Mouse (Mus musculus): ENCODE data around the gene Il17rc. TPM values are rescaled to one million over a fixed set of nuclear protein-coding genes. Genes with fewer than 3 reads are reported as not detected.

The Il17rc gene
- total RNA-seq, 2 experiments from 2014 or later, result 4.1 to 4.2 TPM

Small RNAs within 50 kb of the gene (microRNA-seq; reads per million reads assigned to microRNA genes)
- gene Gm23365 (0 reads per million in 2 experiments), gene Gm24387 (0 to 0.74 reads per million in 2 experiments)

Other genes with a start within 250 kb of the Il17rc start
- gene Mtmr14, start 233.6 kb upstream of the Il17rc start, total RNA-seq (2021), result 10 to 100 TPM; 12.6 to 13.3 TPM
- 10 to 100 TPM; 15.9 to 18.5 TPM for gene Cpne9, start 189.1 kb upstream of the Il17rc start, total RNA-seq (2021)
- 10 to 100 TPM; 37.7 to 37.8 TPM for gene Brpf1, start 164.3 kb upstream of the Il17rc start, total RNA-seq (2021)
- 1 to 10 TPM; 6.8 to 7.9 TPM for gene Ogg1, start 144.5 kb upstream of the Il17rc start, total RNA-seq (2021)
- gene Camk1, start 127.4 kb upstream of the Il17rc start, total RNA-seq (2021), result 10 to 100 TPM; 51.8 to 53.2 TPM
- 10 to 100 TPM; 47.3 to 51.0 TPM for gene Tada3, start 93.5 kb upstream of the Il17rc start, total RNA-seq (2021)
- 100 to 1,000 TPM; 302 to 314 TPM for gene Arpc4, start 93.3 kb upstream of the Il17rc start, total RNA-seq (2021)
- 10 to 100 TPM; 14.8 to 17.6 TPM for gene Ttll3, start 82.2 kb upstream of the Il17rc start, total RNA-seq (2021)
- 10 to 100 TPM; 28.6 to 30.3 TPM for gene Rpusd3, start 52.1 kb upstream of the Il17rc start, total RNA-seq (2021)
- gene Cidec, start 35.7 kb upstream of the Il17rc start, total RNA-seq (2021), result not detected
- gene Jagn1, start 28.9 kb upstream of the Il17rc start, total RNA-seq (2021), result 10 to 100 TPM; 40.7 to 47.7 TPM
- under 1 TPM in 1 of 2 experiments, not detected in 1; 0.18 TPM for gene Il17re, start 12.9 kb upstream of the Il17rc start, total RNA-seq (2021)
- 100 to 1,000 TPM; 106 to 111 TPM for gene Creld1, start 11.9 kb downstream of the Il17rc start, total RNA-seq (2021)
- 10 to 100 TPM; 50.5 to 55.0 TPM for gene Prrt3, start 30.5 kb downstream of the Il17rc start, total RNA-seq (2021)
- 10 to 100 TPM; 77.4 to 78.1 TPM for gene Emc3, start 60.2 kb downstream of the Il17rc start, total RNA-seq (2021)
- 1 to 10 TPM; 1.7 to 2.7 TPM for gene Fancd2, start 60.3 kb downstream of the Il17rc start, total RNA-seq (2021)
- gene Fancd2os, start 129.3 kb downstream of the Il17rc start, total RNA-seq (2021), result under 1 TPM; 0.27 to 0.41 TPM
- 100 to 1,000 TPM; 221 to 222 TPM for gene Brk1, start 133.3 kb downstream of the Il17rc start, total RNA-seq (2021)
- gene Vhl, start 152.5 kb downstream of the Il17rc start, total RNA-seq (2021), result 10 to 100 TPM; 44.3 to 48.5 TPM
- 10 to 100 TPM; 21.1 to 27.2 TPM for gene Irak2, start 167.0 kb downstream of the Il17rc start, total RNA-seq (2021)
- 10 to 100 TPM; 54.4 to 60.9 TPM for gene Tatdn2, start 225.6 kb downstream of the Il17rc start, total RNA-seq (2021)
- gene Ghrl, start 248.5 kb downstream of the Il17rc start, total RNA-seq (2021), result not detected

Data from layer of hippocampus, adult 18-20 months (tissue).